Mouse (Mus musculus) spleen, postnatal 0 days (tissue): ENCODE measurements around the gene Limch1. TPM values are rescaled to one million over a fixed set of nuclear protein-coding genes. Genes with fewer than 3 reads are reported as not detected.

Experiments used
- polyA plus RNA-seq: library from polyadenylated mRNA; unstranded; fragments of >200 nt; fragmentation: Nextera tagmentation; extraction: Ambion mirVana; gene quantifications from 2 replicates; pipeline ENCODE4 v1.2.1, GENCODE M21; 2015

The Limch1 gene
- polyA plus RNA-seq, result 6.5 and 9.3 TPM in 2 replicates

DNA sequence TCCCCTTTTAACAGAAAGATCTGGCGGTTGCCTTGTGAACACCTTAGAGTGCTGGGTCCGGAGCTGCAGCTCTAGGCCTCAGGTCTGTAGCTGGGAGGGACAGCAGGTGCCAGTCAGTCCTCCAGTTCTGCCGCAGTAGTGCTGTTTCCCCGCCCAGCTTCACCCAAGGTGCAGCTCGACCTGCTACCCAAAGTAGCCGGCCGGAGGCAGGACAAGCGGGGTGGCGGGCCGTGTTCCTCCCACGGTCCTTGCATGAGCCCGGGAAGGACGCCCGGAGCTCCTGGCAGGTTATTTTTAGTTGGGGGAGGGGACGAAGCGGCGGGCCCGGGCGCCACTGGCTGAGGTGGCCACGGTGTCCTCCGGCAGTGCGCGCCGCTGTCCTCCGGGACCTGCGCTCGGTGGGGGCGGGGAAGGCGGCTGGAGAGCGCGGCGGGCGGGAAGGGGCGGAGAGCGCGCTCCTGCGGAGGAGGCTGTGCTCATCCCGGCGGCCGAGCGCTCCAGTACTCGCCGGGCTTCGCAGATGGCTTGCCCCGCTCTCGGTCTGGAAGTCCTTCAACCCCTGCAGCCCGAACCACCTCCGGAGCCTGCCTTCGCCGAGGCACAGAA, at the start of gene Limch1:
Gene Limch1 (plus strand): TSS at position 438 of the 606 bp plus-strand sequence.

DNA sequence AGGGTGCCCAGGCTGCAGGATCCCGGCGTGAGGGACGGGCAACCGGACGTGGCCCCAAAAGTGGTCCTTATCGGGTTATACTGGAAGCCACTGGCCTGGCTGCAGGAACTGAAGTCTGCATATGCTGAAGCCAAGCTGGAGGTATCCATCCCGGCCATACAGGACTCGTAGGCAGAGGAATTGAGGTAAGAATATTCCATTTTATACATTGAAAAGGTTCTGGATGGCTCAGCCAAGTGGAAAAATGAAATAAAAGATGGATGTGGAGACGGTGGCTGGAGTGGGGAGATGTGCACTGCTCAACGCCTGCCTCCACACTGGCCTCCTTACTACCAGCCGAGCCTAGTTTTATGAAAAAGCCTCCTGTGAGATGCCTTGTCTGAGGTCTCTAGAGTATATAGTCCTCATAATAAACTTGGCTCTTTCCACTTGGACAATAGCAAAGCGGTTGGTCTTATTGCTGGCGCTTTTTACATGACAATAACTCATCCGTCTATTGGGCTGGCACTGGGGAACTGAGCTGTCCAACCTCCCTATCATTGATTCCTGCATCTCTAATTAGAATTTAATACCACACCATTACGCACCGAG, 353.2 kb downstream of the Limch1 start, which contains the start of gene Phox2b:
Gene Phox2b (minus strand): TSS at position 569 of the 591 bp plus-strand sequence.

Other genes starting within 250 kb of the Limch1 start
- 13.5 and 15.2 TPM in 2 replicates for gene Apbb2, start 127.0 kb upstream of the Limch1 start, polyA plus RNA-seq
- gene Uchl1, start 69.7 kb upstream of the Limch1 start, polyA plus RNA-seq, result 6.7 and 7.8 TPM in 2 replicates